Mouse (Mus musculus) testis, postnatal 14 days (tissue): ENCODE data around the gene Prim2.

Source experiments
- DNase-seq: peaks from one replicate; pipeline ENCODE4 v3.0.0; 2021; ENCODE audit warnings: low spot score

Gene Prim2

DNA sequence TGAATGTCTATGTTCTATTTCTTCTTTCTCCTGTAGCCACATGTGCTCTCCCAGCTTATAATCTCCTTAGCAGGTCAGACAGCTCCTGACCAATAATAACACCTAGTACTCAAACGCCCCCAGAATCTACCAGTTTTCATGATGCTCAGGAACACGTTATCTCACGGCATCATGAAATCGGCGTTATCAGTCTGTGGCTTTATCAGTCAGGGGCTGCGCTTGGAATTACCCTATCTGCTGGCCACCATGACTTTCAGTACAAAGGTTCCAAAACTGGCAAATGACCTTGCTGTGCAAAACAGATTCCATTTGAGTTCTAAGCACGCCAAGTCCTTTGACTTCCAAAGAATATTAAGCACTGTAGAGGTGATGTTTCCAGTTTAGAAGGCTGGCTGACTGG, 127.9 kb downstream of the Prim2 start:
- no peak for DNase-seq

GRCm38 (mm10) chr1:33537948-33538347, 131.6 kb downstream of the Prim2 start:
- no peak for DNase-seq

- no peak for DNase-seq
These were observed 133.2 kb downstream of the Prim2 start for GRCm38 (mm10) chr1:33536272-33537004.

DNA sequence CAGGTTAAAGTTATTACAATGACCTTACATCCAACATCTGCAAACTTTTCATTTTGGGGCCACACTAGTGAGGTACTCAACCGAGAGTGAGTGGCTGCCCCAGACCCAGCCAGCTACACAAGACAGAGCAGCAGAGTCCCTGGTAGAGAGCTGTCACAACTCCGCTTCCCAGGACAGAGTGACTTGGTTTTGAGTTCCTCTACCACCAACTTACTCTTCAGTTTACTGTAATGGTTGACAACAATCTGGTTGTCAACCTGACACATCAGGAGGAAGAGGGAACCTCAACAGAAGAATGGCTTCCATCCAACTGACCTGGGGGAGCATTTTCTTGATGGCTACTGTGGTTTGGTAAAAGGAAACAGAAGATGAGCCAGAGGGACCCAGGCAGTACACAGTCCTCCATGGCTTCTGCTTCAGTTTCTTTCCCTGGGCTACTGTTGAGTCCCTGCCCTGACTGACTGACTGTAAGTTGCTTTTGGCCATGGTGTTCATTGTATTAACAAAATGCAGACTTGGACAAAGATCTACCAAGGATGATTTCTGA, 134.4 kb downstream of the Prim2 start:
- no peak for DNase-seq

- no peak for DNase-seq
These were observed 137.7 kb downstream of the Prim2 start for GRCm38 (mm10) chr1:33531860-33532259.

GRCm38 (mm10) chr1:33531097-33531856, 138.3 kb downstream of the Prim2 start:
- DNase-seq, result no peak

GRCm38 (mm10) chr1:33530491-33530890, 139.1 kb downstream of the Prim2 start:
- no peak for DNase-seq

- DNase-seq, result no peak
These were observed 139.9 kb downstream of the Prim2 start for GRCm38 (mm10) chr1:33529543-33530232.

GRCm38 (mm10) chr1:33527352-33527863, 142.2 kb downstream of the Prim2 start:
- DNase-seq, result no peak

- no peak for DNase-seq
These were observed 146.4 kb downstream of the Prim2 start for GRCm38 (mm10) chr1:33523223-33523622.

DNA sequence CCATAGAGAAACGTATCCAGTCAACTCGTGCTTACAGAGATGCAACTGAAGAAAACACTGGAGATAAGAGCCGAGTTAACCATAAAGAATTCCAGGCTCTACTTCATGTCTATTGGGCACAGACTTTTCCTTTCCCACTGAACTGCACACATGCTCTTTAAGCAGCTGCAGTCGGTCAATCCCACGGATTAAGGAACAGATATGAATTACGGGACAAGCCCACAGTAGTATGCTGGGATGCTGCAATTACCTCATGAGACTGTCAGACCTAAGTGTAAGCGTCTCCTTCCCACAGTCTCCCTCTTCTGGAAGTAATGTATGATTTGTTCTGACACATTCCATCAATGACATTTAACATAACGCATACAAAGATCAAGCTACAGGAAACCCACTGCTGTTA, 154.5 kb downstream of the Prim2 start:
- no peak for DNase-seq

DNA sequence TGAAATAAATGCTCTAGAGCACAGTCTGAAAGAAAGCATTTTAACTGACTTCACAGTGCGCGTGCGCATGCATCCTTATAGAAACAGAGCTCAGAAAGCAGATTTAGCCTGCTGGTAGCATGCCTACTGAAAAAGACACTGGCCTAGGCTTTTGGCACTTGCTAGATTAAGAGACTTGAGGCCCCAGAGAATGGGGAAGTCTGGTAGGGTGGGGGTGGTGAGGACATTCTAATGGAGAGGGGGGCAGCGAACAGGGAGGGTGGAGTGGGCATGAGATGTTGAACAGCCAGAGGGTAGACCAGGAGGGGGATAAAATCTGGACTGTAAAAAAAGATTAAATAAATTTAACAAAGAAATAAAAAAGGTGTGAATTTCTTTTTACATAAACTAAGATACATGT, 158.3 kb downstream of the Prim2 start:
- DNase-seq, result no peak

- DNase-seq, result no peak
These were observed 165.2 kb downstream of the Prim2 start for GRCm38 (mm10) chr1:33504371-33504770.

- no peak for DNase-seq
These were observed 166.7 kb downstream of the Prim2 start for GRCm38 (mm10) chr1:33502890-33503289.

GRCm38 (mm10) chr1:33502298-33502697, 167.3 kb downstream of the Prim2 start:
- no peak for DNase-seq

GRCm38 (mm10) chr1:33500111-33500510, 169.5 kb downstream of the Prim2 start:
- DNase-seq, result no peak

- DNase-seq, result no peak
These were observed 170.0 kb downstream of the Prim2 start for GRCm38 (mm10) chr1:33499603-33500002.

GRCm38 (mm10) chr1:33496128-33496527, 173.5 kb downstream of the Prim2 start:
- no peak for DNase-seq

- DNase-seq, result no peak
These were observed 174.0 kb downstream of the Prim2 start for GRCm38 (mm10) chr1:33495586-33495985.

- DNase-seq, result no peak
These were observed 174.4 kb downstream of the Prim2 start for GRCm38 (mm10) chr1:33495203-33495553.

DNA sequence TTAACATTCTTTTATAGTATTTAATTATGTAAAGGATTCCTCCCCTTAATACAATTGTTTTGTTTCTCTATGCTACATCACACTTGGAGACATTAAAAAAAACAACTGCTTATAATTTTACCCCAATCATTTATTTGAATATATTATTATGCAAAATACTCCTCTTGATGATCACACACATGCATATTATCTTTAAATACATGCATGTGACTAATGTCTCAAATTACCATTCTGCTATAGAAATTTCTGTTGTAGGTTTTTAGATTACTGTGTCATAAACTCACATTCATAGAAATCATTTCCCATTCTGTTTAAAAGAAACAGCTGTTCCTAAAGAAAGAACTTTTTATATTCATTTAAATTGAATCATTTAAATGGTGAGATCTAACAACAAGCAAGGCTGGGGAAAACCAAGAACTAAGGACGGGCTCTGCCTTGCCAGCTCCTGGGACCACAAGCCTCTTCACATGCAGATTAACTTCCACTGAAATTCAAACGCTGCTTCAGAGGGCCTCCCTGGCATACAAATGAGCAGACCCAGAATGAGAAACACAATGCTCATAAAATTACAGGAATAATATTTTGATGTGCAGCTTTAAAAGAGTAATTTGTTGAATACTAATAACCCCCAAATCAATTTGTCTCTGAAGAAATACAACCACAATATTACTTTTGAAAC, 174.9 kb downstream of the Prim2 start:
- no peak for DNase-seq

- DNase-seq, result no peak
These were observed 179.4 kb downstream of the Prim2 start for GRCm38 (mm10) chr1:33490220-33490619.
